Mouse (Mus musculus): ENCODE results near the gene Snx11.

DNA sequence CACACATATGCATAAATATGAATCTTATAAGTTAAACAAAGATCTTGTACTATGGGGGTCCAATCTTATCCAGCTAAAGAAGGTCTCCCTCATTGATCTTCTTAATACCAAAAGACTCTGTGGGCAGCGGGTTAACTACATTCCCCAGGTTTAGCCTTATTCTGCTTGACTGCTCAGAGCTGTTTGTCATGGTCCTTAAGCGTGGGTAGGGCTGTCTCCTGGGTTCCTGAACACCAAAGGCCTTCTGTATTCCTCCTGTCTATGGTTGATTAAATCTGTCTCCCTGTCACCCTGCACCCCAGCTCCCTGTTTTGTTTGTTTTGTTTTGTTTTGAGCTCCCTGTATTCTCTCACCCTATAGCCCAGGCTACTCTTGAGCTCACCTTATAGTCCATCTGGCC, 48.8 kb downstream of the Snx11 start:
- no peak for TF ChIP-seq CTCF (IDR thresholded peaks at IDR 0.05; ENCODE audit: control insufficient read depth, insufficient read depth, insufficient replicate concordance, low read depth, low read length)
- no peak for TF ChIP-seq POLR2A (IDR thresholded peaks at IDR 0.05; ENCODE audit: control insufficient read depth, low read depth, low read length)
